Mouse (Mus musculus): ENCODE results near the gene Mtfmt.

GRCm38 (mm10) chr9:65467686-65468085, 32.1 kb downstream of the Mtfmt start:
- no peak for TF ChIP-seq POLR2A (IDR thresholded peaks at IDR 0.05; ENCODE audit: borderline replicate concordance, extremely low read depth, low read depth, low read length)
- TF ChIP-seq CTCF (IDR thresholded peaks at IDR 0.05; ENCODE audit: insufficient read depth, low read length) = no peak
